Mouse (Mus musculus): Measurements from ENCODE around the gene Tmcc3.

Tmcc3 gene

GRCm38 (mm10) chr10:94639281-94639680 is 327.5 kb downstream of the Tmcc3 start:
- DNase-seq (ENCODE audit: low spot score), result no peak

DNA sequence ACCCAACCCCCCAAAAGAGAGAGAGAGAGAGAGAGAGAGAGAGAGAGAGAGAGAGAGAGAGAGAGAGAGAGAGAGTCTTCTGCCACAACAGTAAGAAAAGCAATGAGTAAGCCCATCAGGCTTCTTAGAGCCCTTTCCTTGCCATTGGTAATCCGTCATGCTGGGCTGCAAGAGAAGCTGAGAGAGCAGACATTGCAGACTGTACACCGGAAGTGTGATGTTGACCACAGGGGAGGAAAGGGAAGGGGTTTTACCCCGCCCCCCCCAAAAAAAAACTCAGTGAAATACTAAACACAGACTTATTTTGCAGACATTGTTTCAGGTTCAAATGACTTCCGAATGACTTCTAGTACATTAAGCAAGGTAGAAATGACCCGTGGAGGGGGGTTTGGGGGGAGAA is 328.3 kb downstream of the Tmcc3 start:
- DNase-seq (ENCODE audit: low spot score), result no peak
